Mouse (Mus musculus): ENCODE measurements at regions not wholly inside any gene's neighbourhood (a gene's known extent, or its start where the extent isn't known, plus 50 kb on each side); places are given as distances from the start of the nearest gene placed in this dataset.

DNA sequence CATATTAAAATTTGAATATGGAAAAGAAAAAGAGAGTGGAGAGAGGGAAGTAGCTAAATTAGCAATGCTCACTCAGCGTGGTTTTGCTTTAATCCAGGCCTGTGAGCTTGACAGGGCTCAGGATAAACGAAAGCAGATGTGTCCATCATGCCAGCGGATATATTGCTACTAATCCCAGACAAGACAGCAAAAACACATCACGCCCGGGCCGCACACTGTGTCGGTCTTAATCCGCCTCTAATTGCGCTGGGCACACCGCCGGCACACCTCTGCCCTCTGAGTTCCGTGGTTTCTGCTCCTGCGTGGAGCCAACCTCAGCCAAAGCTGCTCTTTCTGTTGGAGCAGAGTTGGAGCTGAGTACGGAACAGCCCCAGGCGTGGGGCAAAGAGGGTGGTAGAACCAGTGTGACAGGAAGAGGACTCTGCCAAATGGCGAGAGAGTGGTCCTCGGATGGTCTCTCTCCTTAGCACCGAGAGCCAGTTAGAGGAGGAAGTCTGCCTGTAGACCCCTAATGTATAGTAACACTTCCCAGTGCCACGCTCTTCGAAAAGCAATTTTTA lies 169.2 kb downstream of the Gm4791 start:
- in situ Hi-C loops (cut with MboI; ENCODE audit: low pct_ligation_motif_present, low pct_unique_long_range_greater_than_20kb, low sequenced_read_pairs) (no loop called here), dilution Hi-C loops (cut with MboI; ENCODE audit: extremely low pct_ligation_motif_present, extremely low pct_unique_long_range_greater_than_20kb, low sequenced_read_pairs) (no loop called here)
- TF ChIP-seq USF2 (conservative IDR thresholded peaks at IDR 0.05; ENCODE audit: low read depth, low read length) = no peak
- no peak for TF ChIP-seq CTCF (conservative IDR thresholded peaks at IDR 0.05 in 1 of 2, IDR thresholded peaks at IDR 0.05 in 1 of 2; ENCODE audit: low read depth in 2 of 2, low read length in 2 of 2)
- TF ChIP-seq PAX5 (IDR thresholded peaks at IDR 0.05; ENCODE audit: low read length) = no peak
- Histone ChIP-seq H3K36me3 (replicated peaks in 1 of 2; ENCODE audit: control insufficient read depth in 1 of 2, insufficient read depth in 1 of 2, low read length in 1 of 2) (no peaks in the 10 kb centered on the region), H3K9me3 (replicated peaks; ENCODE audit: low read length) (peaks cover 56% of the 10 kb centered on the region), H3K27ac (ENCODE audit: insufficient read depth, low read depth) (no peak overlapping the region), H3K9ac (ENCODE audit: insufficient read depth, low read depth) (no peak overlapping the region), H3K4me2 (ENCODE audit: insufficient read depth, low read depth, poor library complexity, severe bottlenecking) (no peak overlapping the region), H3K4me1 (ENCODE audit: control insufficient read depth in 1 of 2, insufficient read depth in 2 of 2) (no peaks in the 10 kb centered on the region), H3K79me2 (replicated peaks; ENCODE audit: control insufficient read depth, extremely low read depth, insufficient read depth, poor library complexity, severe bottlenecking) (no peaks in the 10 kb centered on the region), H3K4me3 (replicated peaks in 1 of 3; ENCODE audit: low read depth in 2 of 3, low read length in 2 of 3, poor library complexity in 1 of 3) (no peak overlapping the region), H3K27me3 (replicated peaks) (no peaks in the 10 kb centered on the region)
- DNase-seq (ENCODE audit: extremely low read depth) = no peak

- H3K4me1 ChIP-seq (ENCODE audit: control insufficient read depth in 1 of 2, insufficient read depth in 2 of 2) = no peaks in the 10 kb centered on the region
- DNase-seq (ENCODE audit: extremely low read depth) = no peak
- H3K4me2 ChIP-seq (ENCODE audit: insufficient read depth, low read depth, poor library complexity, severe bottlenecking) = no peak overlapping the region
- no peak overlapping the region for H3K27ac ChIP-seq (ENCODE audit: insufficient read depth, low read depth)
- H3K79me2 ChIP-seq (replicated peaks; ENCODE audit: control insufficient read depth, extremely low read depth, insufficient read depth, poor library complexity, severe bottlenecking) = no peaks in the 10 kb centered on the region
- dilution Hi-C loops (cut with MboI; ENCODE audit: extremely low pct_ligation_motif_present, extremely low pct_unique_long_range_greater_than_20kb, low sequenced_read_pairs) = no loop called here
- no peak overlapping the region for H3K4me3 ChIP-seq (replicated peaks in 1 of 3; ENCODE audit: low read depth in 2 of 3, low read length in 2 of 3, poor library complexity in 1 of 3)
- no peaks in the 10 kb centered on the region for H3K36me3 ChIP-seq (replicated peaks in 1 of 2; ENCODE audit: control insufficient read depth in 1 of 2, insufficient read depth in 1 of 2, low read length in 1 of 2)
- peaks cover 70% of the 10 kb centered on the region for H3K9me3 ChIP-seq (replicated peaks; ENCODE audit: low read length)
- in situ Hi-C loops (cut with MboI; ENCODE audit: low pct_ligation_motif_present, low pct_unique_long_range_greater_than_20kb, low sequenced_read_pairs) = no loop called here
- H3K9ac ChIP-seq (ENCODE audit: insufficient read depth, low read depth) = no peak overlapping the region
- H3K27me3 ChIP-seq (replicated peaks) = no peaks in the 10 kb centered on the region
- no peak for TF ChIP-seq MXI1 (IDR thresholded peaks at IDR 0.05; ENCODE audit: low read depth, low read length)
- no peak for TF ChIP-seq KAT2A (IDR thresholded peaks at IDR 0.05; ENCODE audit: insufficient replicate concordance, low read length)
- no peak for TF ChIP-seq BHLHE40 (IDR thresholded peaks at IDR 0.05; ENCODE audit: low read depth, low read length)
- TF ChIP-seq SIN3A (IDR thresholded peaks at IDR 0.05; ENCODE audit: low read length) = no peak
- TF ChIP-seq ZMIZ1 (IDR thresholded peaks at IDR 0.05; ENCODE audit: low read depth, low read length) = no peak
Measured at GRCm38 (mm10) chr9:47176044-47176443, 177.5 kb downstream of the Gm4791 start.

DNA sequence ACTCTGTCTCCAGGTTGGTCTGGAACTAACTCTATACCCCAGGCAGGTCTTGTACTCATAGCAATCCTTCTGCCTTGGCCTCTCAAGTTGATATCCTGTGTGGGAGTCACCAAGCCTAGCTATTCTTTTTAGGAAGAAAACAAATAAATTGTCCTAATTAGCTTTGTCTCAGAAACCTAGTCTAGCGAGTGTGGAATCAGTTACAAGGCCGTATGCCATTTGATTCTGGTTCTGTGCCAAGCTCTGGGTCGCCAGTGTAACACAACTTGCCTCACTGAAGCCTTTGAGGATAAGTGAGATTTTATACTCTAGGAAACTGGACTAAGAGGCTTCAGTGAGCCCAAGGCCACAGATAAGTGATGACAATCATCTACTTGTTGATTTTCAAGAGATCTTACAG lies 219.6 kb downstream of the Gm4791 start:
- in situ Hi-C loops (cut with MboI; ENCODE audit: low pct_ligation_motif_present, low pct_unique_long_range_greater_than_20kb, low sequenced_read_pairs) (no loop called here), dilution Hi-C loops (cut with MboI; ENCODE audit: extremely low pct_ligation_motif_present, extremely low pct_unique_long_range_greater_than_20kb, low sequenced_read_pairs) (no loop called here)
- Histone ChIP-seq H3K9me3 (replicated peaks; ENCODE audit: low read length) (peaks cover 83% of the 10 kb centered on the region), H3K4me2 (ENCODE audit: insufficient read depth, low read depth, poor library complexity, severe bottlenecking) (no peak overlapping the region), H3K4me3 (replicated peaks in 1 of 3; ENCODE audit: low read depth in 2 of 3, low read length in 2 of 3, poor library complexity in 1 of 3) (no peak overlapping the region), H3K9ac (ENCODE audit: insufficient read depth, low read depth) (no peak overlapping the region), H3K36me3 (replicated peaks in 1 of 2; ENCODE audit: control insufficient read depth in 1 of 2, insufficient read depth in 1 of 2, low read length in 1 of 2) (no peaks in the 10 kb centered on the region), H3K4me1 (ENCODE audit: control insufficient read depth in 1 of 2, insufficient read depth in 2 of 2) (no peaks in the 10 kb centered on the region), H3K27me3 (replicated peaks) (no peaks in the 10 kb centered on the region), H3K79me2 (replicated peaks; ENCODE audit: control insufficient read depth, extremely low read depth, insufficient read depth, poor library complexity, severe bottlenecking) (no peaks in the 10 kb centered on the region), H3K27ac (ENCODE audit: insufficient read depth, low read depth) (no peak overlapping the region)
- no peak for TF ChIP-seq GABPA (IDR thresholded peaks at IDR 0.05; ENCODE audit: insufficient replicate concordance, low read depth, low read length)
- no peak for TF ChIP-seq POLR2A (IDR thresholded peaks at IDR 0.05; ENCODE audit: low read depth, low read length)
- no peak for TF ChIP-seq JUN (IDR thresholded peaks at IDR 0.05; ENCODE audit: insufficient read depth, low read depth, low read length)
- TF ChIP-seq CTCF (conservative IDR thresholded peaks at IDR 0.05 in 1 of 2, IDR thresholded peaks at IDR 0.05 in 1 of 2; ENCODE audit: low read depth in 2 of 2, low read length in 2 of 2) = no peak
- no peak for TF ChIP-seq EP300 (IDR thresholded peaks at IDR 0.05; ENCODE audit: low read length)
- TF ChIP-seq MXI1 (IDR thresholded peaks at IDR 0.05; ENCODE audit: low read depth, low read length) = no peak
- no peak for TF ChIP-seq SIN3A (IDR thresholded peaks at IDR 0.05; ENCODE audit: low read length)
- no peak for TF ChIP-seq ZC3H11A (IDR thresholded peaks at IDR 0.05; ENCODE audit: low read depth, low read length)
- DNase-seq (ENCODE audit: extremely low read depth) = no peak
